Mouse (Mus musculus): ENCODE measurements at regions not wholly inside any gene's neighbourhood (a gene's known extent, or its start where the extent isn't known, plus 50 kb on each side); places are given as distances from the start of the nearest gene placed in this dataset.
"Not testable (repeated sequence)": the region's sequence is repeated elsewhere in the genome, so short reads cannot be mapped to it uniquely, and the experiment has no call there.

GRCm38 (mm10) chr8:19588715-19589114, 93.8 kb downstream of the Defb7 start:
- 74% methylated on average over 5 of the region's 5 CpGs for WGBS
- no peak overlapping the region for H3K4me3 ChIP-seq (ENCODE audit: low read depth, low read length)
- no peaks in the 10 kb centered on the region for H3K9me3 ChIP-seq (ENCODE audit: control insufficient read depth)
- H3K4me2 ChIP-seq (replicated peaks; ENCODE audit: low read depth): no peak overlapping the region
- no peaks in the 10 kb centered on the region for H3K27me3 ChIP-seq (replicated peaks; ENCODE audit: control insufficient read depth, insufficient read depth, low read length)
- H3K9ac ChIP-seq (ENCODE audit: low read depth, low read length): no peak overlapping the region
- no peaks in the 10 kb centered on the region for H3K36me3 ChIP-seq (ENCODE audit: control insufficient read depth, insufficient read depth)
- 0 out of 2 replicates have a peak, but pooled peaks have one; percentile 17 for TF ChIP-seq CTCF (IDR thresholded peaks at IDR 0.05; ENCODE audit: low read depth)
- H3K27ac ChIP-seq (ENCODE audit: low read depth, low read length): no peak overlapping the region
- H3K4me1 ChIP-seq (replicated peaks; ENCODE audit: control insufficient read depth, insufficient read depth, low read length): no peaks in the 10 kb centered on the region
- no peak for ATAC-seq

- not testable (repeated sequence) for H3K36me3 ChIP-seq (ENCODE audit: control insufficient read depth, insufficient read depth); H3K4me2 ChIP-seq (replicated peaks; ENCODE audit: low read depth); H3K4me1 ChIP-seq (replicated peaks; ENCODE audit: control insufficient read depth, insufficient read depth, low read length); ATAC-seq; H3K9me3 ChIP-seq (ENCODE audit: control insufficient read depth); H3K27me3 ChIP-seq (replicated peaks; ENCODE audit: control insufficient read depth, insufficient read depth, low read length); H3K4me3 ChIP-seq (ENCODE audit: low read depth, low read length); H3K27ac ChIP-seq (ENCODE audit: low read depth, low read length); H3K9ac ChIP-seq (ENCODE audit: low read depth, low read length)
- 75% methylated on average over 4 of the region's 4 CpGs for WGBS
Observed at GRCm38 (mm10) chr8:19601542-19601941, 106.6 kb downstream of the Defb7 start.

- no peaks in the 10 kb centered on the region for H3K27me3 ChIP-seq (replicated peaks; ENCODE audit: control insufficient read depth, insufficient read depth, low read length)
- no peak overlapping the region for H3K4me3 ChIP-seq (ENCODE audit: low read depth, low read length)
- H3K4me1 ChIP-seq (replicated peaks; ENCODE audit: control insufficient read depth, insufficient read depth, low read length): no peaks in the 10 kb centered on the region
- no peak overlapping the region for H3K27ac ChIP-seq (ENCODE audit: low read depth, low read length)
- ATAC-seq: no peak
- H3K9me3 ChIP-seq (ENCODE audit: control insufficient read depth): no peaks in the 10 kb centered on the region
- no peak overlapping the region for H3K4me2 ChIP-seq (replicated peaks; ENCODE audit: low read depth)
- no peak overlapping the region for H3K9ac ChIP-seq (ENCODE audit: low read depth, low read length)
- WGBS: 88% methylated on average over 5 of the region's 5 CpGs
- TF ChIP-seq CTCF (IDR thresholded peaks at IDR 0.05; ENCODE audit: low read depth): no peak
- H3K36me3 ChIP-seq (ENCODE audit: control insufficient read depth, insufficient read depth): no peaks in the 10 kb centered on the region
Observed at GRCm38 (mm10) chr8:19606586-19606985, 111.7 kb downstream of the Defb7 start.

GRCm38 (mm10) chr8:19627514-19627913, 101.9 kb upstream of the 4930467E23Rik start:
- ATAC-seq: no peak
- Histone ChIP-seq H3K27ac (ENCODE audit: low read depth, low read length) (no peak overlapping the region), H3K27me3 (replicated peaks; ENCODE audit: control insufficient read depth, insufficient read depth, low read length) (no peaks in the 10 kb centered on the region), H3K4me1 (replicated peaks; ENCODE audit: control insufficient read depth, insufficient read depth, low read length) (no peaks in the 10 kb centered on the region), H3K4me3 (ENCODE audit: low read depth, low read length) (no peak overlapping the region), H3K36me3 (ENCODE audit: control insufficient read depth, insufficient read depth) (no peaks in the 10 kb centered on the region), H3K4me2 (replicated peaks; ENCODE audit: low read depth) (no peak overlapping the region), H3K9ac (ENCODE audit: low read depth, low read length) (no peak overlapping the region), H3K9me3 (ENCODE audit: control insufficient read depth) (0 out of 2 replicates have a peak, but pooled peaks cover 3% of the 10 kb centered on the region)
- 84% methylated on average over 8 of the region's 8 CpGs for WGBS
- no peak for TF ChIP-seq CTCF (IDR thresholded peaks at IDR 0.05; ENCODE audit: low read depth)

GRCm38 (mm10) chr8:19648591-19648990, 80.8 kb upstream of the 4930467E23Rik start:
- not testable (repeated sequence) for H3K4me3 ChIP-seq (ENCODE audit: low read depth, low read length); H3K9ac ChIP-seq (ENCODE audit: low read depth, low read length); H3K36me3 ChIP-seq (ENCODE audit: control insufficient read depth, insufficient read depth); ATAC-seq; H3K9me3 ChIP-seq (ENCODE audit: control insufficient read depth); H3K27ac ChIP-seq (ENCODE audit: low read depth, low read length); H3K4me1 ChIP-seq (replicated peaks; ENCODE audit: control insufficient read depth, insufficient read depth, low read length); H3K27me3 ChIP-seq (replicated peaks; ENCODE audit: control insufficient read depth, insufficient read depth, low read length); H3K4me2 ChIP-seq (replicated peaks; ENCODE audit: low read depth)
- 90% methylated on average over 1 of the region's 1 CpGs for WGBS
